Mouse (Mus musculus) midbrain, postnatal 0 days (tissue): ENCODE measurements around the gene Mybpc3. TPM values are rescaled to one million over a fixed set of nuclear protein-coding genes. Genes with fewer than 3 reads are reported as not detected.

Experiments used
- ATAC-seq: fragments of 200-750 bp; cut with Nextera tagmentation; 2 replicates; pipeline ENCODE4 v1.8.0; 2017; ENCODE audit warnings: moderate number of reproducible peaks, mild to moderate bottlenecking, moderate TSS enrichment, moderate library complexity; ENCODE audit not compliant: low FRiP score
- DNase-seq: peaks from one replicate; pipeline ENCODE4 v3.0.0-alpha.2; 2015; ENCODE audit warnings: low spot score
- H3K27ac ChIP-seq: fragments of 300-500 bp; sonication (generic); 2 replicates; pipeline ENCODE4 v1.5.1; 2014; ENCODE audit warnings: low read depth, mild to moderate bottlenecking, low read length, mixed read lengths
- H3K27me3 ChIP-seq: fragments of 300-500 bp; sonication (generic); 2 replicates; pipeline ENCODE4 v1.6.1; 2014; ENCODE audit warnings: low read length, control low read depth, mixed read lengths; ENCODE audit not compliant: insufficient read depth
- H3K36me3 ChIP-seq: fragments of 300-500 bp; sonication (generic); 2 replicates; pipeline ENCODE4 v1.6.1; 2014; ENCODE audit warnings: low read length, control low read depth, mixed read lengths; ENCODE audit not compliant: insufficient read depth
- H3K4me1 ChIP-seq: fragments of 300-500 bp; sonication (generic); 2 replicates; pipeline ENCODE4 v1.6.1; 2014; ENCODE audit warnings: mild to moderate bottlenecking, control low read depth, antibody characterized with exemption, low read length, mixed read lengths; ENCODE audit not compliant: insufficient read depth
- H3K4me2 ChIP-seq: fragments of 300-500 bp; sonication (generic); 2 replicates; pipeline ENCODE4 v1.6.1; 2014; ENCODE audit warnings: low read depth, mild to moderate bottlenecking, low read length, mixed read lengths; ENCODE audit not compliant: poor library complexity, severe bottlenecking
- H3K4me3 ChIP-seq: fragments of 300-500 bp; sonication (generic); 2 replicates; pipeline ENCODE4 v1.5.1; 2014; ENCODE audit warnings: low read depth, mild to moderate bottlenecking, low read length, moderate library complexity
- H3K9ac ChIP-seq: fragments of 300-500 bp; sonication (generic); replicated peaks from 2 replicates; pipeline ENCODE4 v1.6.1; 2014; ENCODE audit warnings: mild to moderate bottlenecking, low read length, moderate library complexity, mixed read lengths; ENCODE audit not compliant: poor library complexity, severe bottlenecking
- H3K9me3 ChIP-seq: fragments of 300-500 bp; sonication (generic); 2 replicates; pipeline ENCODE4 v1.6.1; 2016; ENCODE audit warnings: low read length, control low read depth
- CTCF ChIP-seq: IDR thresholded peaks from 2 replicates; pipeline ENCODE4 v1.5.1; 2016; ENCODE audit warnings: antibody characterized with exemption, mild to moderate bottlenecking
- WGBS: fragments of 180-500 bp; shearing (Covaris S2); extraction: QIAGEN DNeasy Blood & Tissue Kit; methylation state at CpG from one replicate; pipeline ENCODE4 v1.1.7; 2014; 5-methylcytosine and 5-hydroxymethylcytosine counted together
- polyA plus RNA-seq: library from polyadenylated mRNA; unstranded; fragments of >200 nt; fragmentation: Nextera tagmentation; extraction: Ambion mirVana; gene quantifications from 2 replicates; pipeline ENCODE4 v1.2.1, GENCODE M21; 2015
- total RNA-seq: library from RNA; depleted of rRNA; stranded (reverse); fragments of >200 nt; gene quantifications from 2 replicates; pipeline ENCODE4 v1.2.3, GENCODE M21; 2014

Gene Mybpc3
- total and polyA plus RNA-seq, 2 experiments from 2014 or later: not detected

DNA sequence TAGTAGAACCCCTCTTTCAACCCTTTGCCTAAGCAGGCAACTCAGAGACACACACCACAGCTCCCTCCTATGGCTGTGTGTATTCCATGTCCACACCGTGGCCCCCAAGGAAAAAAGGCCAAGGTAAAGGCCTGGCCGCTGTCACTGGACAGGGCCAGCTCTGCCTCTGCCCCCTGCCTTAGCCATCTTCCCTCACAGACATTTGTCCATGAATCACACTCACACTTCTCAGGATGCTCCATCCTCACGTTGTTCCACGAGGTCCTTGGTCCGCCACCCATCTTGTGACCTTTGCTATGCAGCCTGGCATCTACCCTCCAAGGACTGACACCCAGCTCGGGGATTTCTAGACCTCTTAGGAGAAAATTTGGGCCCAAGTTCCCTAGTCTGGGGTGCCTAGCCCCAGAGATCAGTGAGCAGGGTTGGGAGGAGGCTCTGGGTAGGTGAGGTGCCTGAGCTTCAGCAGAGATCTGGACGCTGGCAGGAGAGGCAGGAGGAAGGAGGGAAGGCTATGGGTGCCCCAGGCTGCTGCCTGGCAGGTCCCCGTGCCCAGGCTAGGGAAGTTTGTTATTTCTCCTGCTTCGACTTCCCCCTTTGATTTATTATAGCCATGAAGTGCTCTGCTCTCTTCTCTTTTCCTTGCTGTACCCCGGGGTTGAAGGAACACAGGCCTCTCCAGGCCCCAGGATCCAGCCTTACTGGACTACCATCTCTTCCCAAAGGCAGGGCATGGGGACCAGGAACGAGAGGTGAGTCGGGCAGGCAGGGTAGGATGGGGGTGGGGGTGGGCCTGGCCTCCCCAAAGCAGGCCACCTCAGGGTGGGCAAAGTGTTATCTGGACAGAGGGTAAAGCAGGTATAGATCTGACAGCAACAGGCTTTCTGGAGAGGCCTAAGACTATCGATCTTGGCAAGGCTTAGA, 35.9 kb upstream of the Mybpc3 start, which contains the start of gene Spi1:
Spi1 (plus strand) TSS at position 616 of the 921 bp plus-strand sequence.
- H3K4me2 ChIP-seq: no peak within 1 kb of the TSS
- 83% methylated on average over 13 of the region's 13 CpGs for WGBS
- no peaks in the 10 kb centered on the region for H3K9me3 ChIP-seq
- ATAC-seq: no peak
- TF ChIP-seq CTCF: no peak
- no peak for DNase-seq
- H3K36me3 ChIP-seq: no peaks in the 10 kb centered on the region
- H3K27me3 ChIP-seq: no peaks in the 10 kb centered on the region
- H3K27ac ChIP-seq: no peak within 1 kb of the TSS
- 0 out of 2 replicates have a peak, but pooled peaks cover 3% of the 10 kb centered on the region for H3K4me1 ChIP-seq
- no peak within 1 kb of the TSS for H3K9ac ChIP-seq
- H3K4me3 ChIP-seq: no peak within 1 kb of the TSS

DNA sequence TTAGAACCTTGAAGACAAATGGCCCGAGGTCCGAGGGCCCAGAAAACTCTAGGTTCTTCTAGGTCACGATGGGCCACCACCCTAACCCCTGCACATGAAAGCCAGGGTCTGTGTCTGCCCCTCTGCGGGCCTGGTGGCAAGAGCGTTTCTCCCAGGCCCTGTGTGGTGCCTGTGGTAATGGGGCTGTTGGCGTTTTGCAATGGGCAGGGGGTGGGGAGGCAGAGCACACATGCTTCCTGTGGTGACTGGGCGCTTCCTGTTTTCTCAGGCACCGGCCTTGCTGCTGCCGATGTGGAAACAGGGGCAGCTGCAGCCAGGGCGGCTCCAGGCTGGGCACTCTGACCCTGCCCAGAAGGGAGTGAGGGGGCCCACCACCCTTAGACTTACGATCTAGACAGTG, 35.1 kb upstream of the Mybpc3 start:
- ATAC-seq: no peak
- WGBS: 74% methylated on average over 11 of the region's 11 CpGs

DNA sequence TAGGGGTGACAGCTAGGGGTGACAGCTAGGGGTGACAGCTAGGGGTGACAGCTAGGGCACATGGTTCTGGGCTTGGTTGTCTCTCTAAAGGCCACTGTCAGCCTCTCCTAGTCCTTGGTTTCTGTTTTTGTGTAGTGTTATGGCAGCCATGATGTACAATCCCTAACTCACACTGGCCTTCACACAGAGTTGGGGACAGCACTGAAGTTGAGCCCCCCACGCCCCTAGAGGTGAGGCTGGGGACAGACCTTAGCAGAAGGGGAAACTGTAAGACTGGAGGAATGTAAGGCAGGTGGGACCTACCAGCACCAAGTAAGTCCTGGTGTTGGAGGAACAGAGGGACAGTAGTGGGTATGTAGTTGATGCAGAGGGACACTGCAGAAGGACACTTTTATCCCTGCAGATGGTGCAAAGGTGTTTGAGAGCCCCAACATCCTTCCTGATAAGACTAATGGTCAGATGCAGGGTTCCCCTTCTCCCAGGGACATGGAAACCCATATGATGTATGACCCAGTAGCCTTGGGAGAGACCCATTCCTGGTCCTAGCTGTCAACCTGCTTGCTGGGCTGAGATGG, 34.5 kb upstream of the Mybpc3 start:
- ATAC-seq (no peak), DNase-seq (no peak)
- H3K36me3 ChIP-seq: no peaks in the 10 kb centered on the region
- no peak overlapping the region for H3K4me3 ChIP-seq
- H3K4me1 ChIP-seq: no peaks in the 10 kb centered on the region
- TF ChIP-seq CTCF: no peak
- H3K4me2 ChIP-seq: no peak overlapping the region
- no peak overlapping the region for H3K9ac ChIP-seq
- WGBS: 38% methylated on average over 1 of the region's 1 CpGs
- no peak overlapping the region for H3K27ac ChIP-seq
- H3K27me3 ChIP-seq: no peaks in the 10 kb centered on the region
- no peaks in the 10 kb centered on the region for H3K9me3 ChIP-seq

More for the DNA sequence above, 35.1 kb upstream of the Mybpc3 start:
- Histone ChIP-seq H3K4me2 (no peak overlapping the region), H3K9ac (no peak overlapping the region), H3K4me1 (no peaks in the 10 kb centered on the region), H3K9me3 (no peaks in the 10 kb centered on the region), H3K36me3 (no peaks in the 10 kb centered on the region), H3K27me3 (no peaks in the 10 kb centered on the region), H3K4me3 (no peak overlapping the region), H3K27ac (no peak overlapping the region)
- TF ChIP-seq CTCF: no peak
- DNase-seq: no peak

DNA sequence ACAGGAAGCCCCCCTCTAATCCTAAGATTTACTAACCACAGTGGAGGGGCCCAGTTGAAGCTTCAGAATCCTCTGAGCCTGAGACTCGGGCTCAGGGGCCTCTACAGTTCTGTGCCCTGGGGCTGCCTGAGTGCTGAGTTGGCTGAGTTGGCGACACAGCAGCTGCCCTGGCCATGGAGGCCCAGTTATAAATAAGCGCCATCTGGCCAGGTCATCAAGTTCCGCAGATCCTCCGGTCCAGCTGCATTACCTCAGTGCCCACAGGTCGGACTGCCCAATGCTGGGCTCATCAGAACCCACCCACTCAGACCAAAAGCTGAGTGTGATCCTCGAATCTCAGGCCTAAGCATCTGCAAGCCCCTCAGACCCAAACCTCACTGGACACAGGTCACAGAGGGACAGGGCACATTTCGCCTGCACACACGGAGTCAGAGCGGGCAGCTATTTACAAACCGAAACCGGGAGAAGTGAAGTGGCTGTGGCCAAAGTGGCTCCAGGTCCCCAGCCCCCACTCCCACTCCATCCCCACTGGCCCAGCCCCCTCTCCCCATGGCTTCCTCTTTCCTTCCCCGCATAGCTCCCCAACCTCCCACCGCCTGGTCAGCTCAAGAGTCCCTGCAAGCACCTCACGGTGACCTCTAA, 33.6 kb upstream of the Mybpc3 start:
- Histone ChIP-seq H3K9me3 (no peaks in the 10 kb centered on the region), H3K4me2 (no peak overlapping the region), H3K27me3 (no peaks in the 10 kb centered on the region), H3K4me3 (no peak overlapping the region), H3K36me3 (no peaks in the 10 kb centered on the region), H3K27ac (no peak overlapping the region), H3K9ac (no peak overlapping the region), H3K4me1 (no peaks in the 10 kb centered on the region)
- ATAC-seq (no peak), DNase-seq (no peak)
- TF ChIP-seq CTCF: no peak
- 86% methylated on average over 15 of the region's 15 CpGs for WGBS

DNA sequence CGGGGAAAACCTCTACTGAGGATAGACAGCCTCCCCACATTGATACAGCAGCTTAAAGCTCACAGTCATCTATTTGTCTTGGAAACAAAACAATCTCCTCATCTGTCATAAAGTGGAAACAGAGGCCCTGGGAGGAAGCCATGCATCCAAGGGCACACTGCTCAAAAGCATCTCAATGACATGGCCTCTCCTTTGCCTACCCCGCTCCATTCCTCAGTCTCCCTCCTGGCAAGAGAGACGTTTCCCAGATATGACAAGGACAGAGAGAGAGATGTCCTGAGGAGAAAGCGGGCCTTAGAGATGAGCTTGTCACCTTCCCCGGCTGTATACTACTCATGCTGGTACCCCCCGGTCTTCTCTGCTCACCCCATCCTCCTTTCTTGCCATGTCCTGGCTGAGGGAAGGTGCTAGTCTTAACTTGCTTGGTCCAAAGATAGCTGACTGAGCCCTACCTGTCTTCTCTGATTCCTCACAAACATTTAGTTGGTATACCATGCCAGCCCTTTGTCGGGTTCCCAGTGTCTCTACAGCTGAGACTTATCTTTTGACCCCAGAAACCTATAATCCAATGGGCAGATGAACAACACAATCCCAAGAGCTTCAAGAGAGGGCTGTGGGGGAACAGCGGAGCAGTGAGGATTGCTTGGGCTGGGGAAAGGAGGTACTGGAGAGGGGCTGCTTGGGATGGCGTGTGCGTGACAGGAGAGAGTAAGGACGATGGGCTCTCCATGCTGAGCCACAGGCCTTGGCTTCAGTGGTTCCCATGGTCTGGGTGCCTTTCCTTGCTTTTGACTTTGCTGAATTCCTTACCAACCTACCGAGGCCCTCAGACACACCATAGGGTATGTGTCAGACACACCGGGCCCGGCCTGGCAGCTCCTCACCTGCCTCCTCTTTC, 32.2 kb upstream of the Mybpc3 start:
- no peaks in the 10 kb centered on the region for H3K36me3 ChIP-seq
- H3K4me3 ChIP-seq: no peak overlapping the region
- H3K27me3 ChIP-seq: no peaks in the 10 kb centered on the region
- H3K9ac ChIP-seq: no peak overlapping the region
- no peak for TF ChIP-seq CTCF
- no peak overlapping the region for H3K4me2 ChIP-seq
- no peak for DNase-seq
- H3K4me1 ChIP-seq: no peaks in the 10 kb centered on the region
- H3K27ac ChIP-seq: no peak overlapping the region
- 87% methylated on average over 14 of the region's 14 CpGs for WGBS
- H3K9me3 ChIP-seq: no peaks in the 10 kb centered on the region
- no peak for ATAC-seq
